10 mouse cellular contexts compared by ENCODE assay signal in genomic region chr11:23846016-23846815, GRCm38 (mm10). TPM values are rescaled to one million over a fixed set of nuclear protein-coding genes. Genes with fewer than 3 reads are reported as not detected.
DNase-seq lines count a peak whose midpoint lies in the region; ATAC-seq lines count a peak whose summit lies in the region.
"Had no signal": no experiment of that assay in that cellular context is flagged by ENCODE, and none has a peak within 500 bp of the region (broad histone marks: within the 10 kb centered on the region; RNA-seq: fewer than 3 reads in every experiment).

No protein-coding gene starts in this region.

- H3K9me3 ChIP-seq in kidney, embryonic 14.5 days (ENCODE audit: control insufficient read depth, low read length): no peaks in the 10 kb centered on the region
- H3K9me3 ChIP-seq: embryonic facial prominence, embryonic 15.5 days had no signal

- H3K4me1 ChIP-seq in kidney, embryonic 14.5 days (ENCODE audit: control insufficient read depth, insufficient read depth, low read length): no peaks in the 10 kb centered on the region
- H3K4me1 ChIP-seq: embryonic facial prominence, embryonic 15.5 days had no signal

- no peaks in the 10 kb centered on the region for H3K27me3 ChIP-seq in kidney, embryonic 14.5 days (ENCODE audit: control insufficient read depth, insufficient read depth, low read length)
- H3K27me3 ChIP-seq: embryonic facial prominence, embryonic 15.5 days had no signal

- WGBS in kidney, embryonic 14.5 days: 72% methylated on average over 22 of the region's 22 CpGs

- H3K27ac ChIP-seq in kidney, embryonic 14.5 days (ENCODE audit: low read depth, low read length): no peak overlapping the region
- H3K27ac ChIP-seq: embryonic facial prominence, embryonic 15.5 days had no signal

- no peaks in the 10 kb centered on the region for H3K36me3 ChIP-seq in kidney, embryonic 14.5 days (ENCODE audit: control insufficient read depth, insufficient read depth, low read length)
- H3K36me3 ChIP-seq: embryonic facial prominence, embryonic 15.5 days had no signal

- ATAC-seq in erythroblast, adult 5-6 weeks (replicated peaks; ENCODE audit: low FRiP score, poor library complexity, severe bottlenecking): 0 out of 2 replicates have a peak, but pooled peaks have one; percentile 30
- no peak for ATAC-seq in kidney, embryonic 14.5 days (ENCODE audit: low FRiP score, low TSS enrichment)

- H3K4me2 ChIP-seq in kidney, embryonic 14.5 days (replicated peaks; ENCODE audit: low read depth, low read length): no peak overlapping the region
- H3K4me2 ChIP-seq: embryonic facial prominence, embryonic 15.5 days had no signal

- no peak overlapping the region for H3K4me3 ChIP-seq in kidney, embryonic 14.5 days (ENCODE audit: low read length)
- H3K4me3 ChIP-seq: embryonic facial prominence, embryonic 15.5 days had no signal

- no peak overlapping the region for H3K9ac ChIP-seq in kidney, embryonic 14.5 days (ENCODE audit: low read depth, low read length)
- H3K9ac ChIP-seq: embryonic facial prominence, embryonic 15.5 days had no signal

- DNase-seq in right cerebral cortex, adult 2 months (ENCODE audit: low spot score in 2 of 2): peak; percentile 21 to 30
- no peak for DNase-seq in right cerebral cortex, postnatal 25 days
- peak; percentile 39 for DNase-seq in lung, postnatal 25 days (ENCODE audit: low spot score)
- DNase-seq in thymus, postnatal 14 days: peak; percentile 85
- DNase-seq in adrenal gland, adult 2 months: no peak
- no peak for DNase-seq in cerebellum, postnatal 14 days
- DNase-seq: kidney, adult 2 months had no signal

RNA-seq across cellular contexts. Expression of gene Papolg, which starts 48.8 kb away (rescaled TPM):
- total RNA-seq in erythroblast, adult 5-6 weeks (2015; ENCODE audit: low replicate concordance): 11.7 and 21.1 TPM in 2 replicates
- total RNA-seq in erythroblast, adult 5-6 weeks (2017; ENCODE audit: low replicate concordance): 12.4 and 12.5 TPM in 2 replicates
- total RNA-seq in adrenal gland, adult 2 months (2021): 10 to 100 TPM; 10.6 to 14.0 TPM
- polyA plus RNA-seq in adrenal gland, adult 2 months (2012; rRNA removed): 1.2 and 1.3 TPM in 2 replicates
- 12.5 and 14.8 TPM in 2 replicates for polyA plus RNA-seq in kidney, embryonic 14.5 days (2014; fragmentation: Nextera tagmentation; extraction: Ambion mirVana)

Comparison
In these comparisons a context has a peak if more than half of its experiments do, and no peak if none do; other contexts are left out.
1. DNase-seq: peak in right cerebral cortex, adult 2 months (2 of 2), lung, postnatal 25 days (single experiment) and thymus, postnatal 14 days (single experiment); none in right cerebral cortex, postnatal 25 days (single experiment), adrenal gland, adult 2 months (single experiment) and cerebellum, postnatal 14 days (0 of 2).